Mouse (Mus musculus) mesoderm, embryonic 11.5 days (tissue): ENCODE measurements around the gene Auts2.

Experiments used
- DNase-seq: peaks from one replicate; pipeline ENCODE4 v3.0.0-alpha.2; 2012; ENCODE audit warnings: low read depth, low spot score

Gene Auts2

DNA sequence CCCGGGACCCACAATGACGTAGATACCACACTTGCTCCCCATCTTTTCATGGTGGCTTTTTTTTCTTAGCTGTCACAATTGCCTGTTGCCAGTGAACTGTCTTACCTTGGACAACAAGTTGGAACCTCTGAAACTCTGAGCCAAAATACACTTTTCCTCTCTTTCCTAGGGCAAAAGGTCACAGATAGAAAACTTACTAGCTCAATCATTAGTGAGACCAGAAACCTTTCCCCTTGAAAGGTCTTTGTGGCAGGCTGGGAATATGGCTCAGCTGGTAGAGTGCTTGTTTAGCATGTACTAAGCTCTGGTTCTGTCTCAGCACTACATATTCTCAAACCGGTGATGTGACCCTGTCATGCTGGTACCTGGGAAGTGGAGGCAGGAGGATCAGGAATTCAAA is 93.1 kb downstream of the Auts2 start:
- no peak for DNase-seq

GRCm38 (mm10) chr5:132448401-132449066 is 94.6 kb downstream of the Auts2 start:
- DNase-seq: peak; percentile 29

- no peak for DNase-seq
These were observed 97.8 kb downstream of the Auts2 start for GRCm38 (mm10) chr5:132445213-132445954.

DNA sequence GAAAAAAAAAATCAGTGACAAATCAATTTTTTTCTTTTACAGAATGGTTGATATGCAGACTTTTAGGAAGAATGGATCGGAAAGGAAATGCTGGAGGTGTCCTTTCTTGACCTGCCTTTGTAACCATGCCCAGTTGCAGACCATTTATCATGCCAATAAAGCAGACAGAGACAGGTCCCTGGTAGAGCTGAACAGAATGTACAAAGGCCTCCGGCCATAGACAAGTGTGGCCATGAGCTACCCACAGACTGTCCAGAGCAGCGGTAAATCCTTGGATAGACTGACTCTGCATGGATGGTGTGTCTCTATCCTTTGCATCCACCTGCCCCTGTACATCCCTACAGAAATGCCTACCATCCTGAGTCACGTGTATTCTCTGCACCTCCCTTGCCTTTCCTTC is 100.2 kb downstream of the Auts2 start:
- DNase-seq: no peak

DNA sequence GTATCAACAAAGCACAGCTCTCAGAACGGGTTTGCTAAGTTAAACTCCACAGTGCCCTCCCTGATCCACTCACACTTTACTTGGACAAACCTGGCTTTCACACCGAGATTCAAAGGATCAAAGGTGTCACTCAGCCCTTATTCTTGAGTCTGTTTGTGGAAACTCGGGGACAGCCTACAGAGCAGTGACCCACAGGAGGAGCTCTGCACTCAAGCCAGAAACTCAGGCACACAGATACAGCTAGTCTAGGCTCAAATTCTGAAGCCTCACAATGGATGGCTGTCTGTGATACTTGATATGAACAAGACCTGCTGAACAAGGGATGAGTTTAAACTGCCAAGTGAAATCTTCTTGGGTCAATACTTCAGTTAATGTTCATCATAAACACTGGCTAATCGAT is 104.7 kb downstream of the Auts2 start:
- no peak for DNase-seq

GRCm38 (mm10) chr5:132437994-132438393 is 105.2 kb downstream of the Auts2 start:
- no peak for DNase-seq

- DNase-seq: no peak
These were observed 105.7 kb downstream of the Auts2 start for GRCm38 (mm10) chr5:132437478-132437877.

GRCm38 (mm10) chr5:132436901-132437300 is 106.2 kb downstream of the Auts2 start:
- no peak for DNase-seq

- DNase-seq: no peak
These were observed 106.7 kb downstream of the Auts2 start for GRCm38 (mm10) chr5:132436473-132436872.

DNA sequence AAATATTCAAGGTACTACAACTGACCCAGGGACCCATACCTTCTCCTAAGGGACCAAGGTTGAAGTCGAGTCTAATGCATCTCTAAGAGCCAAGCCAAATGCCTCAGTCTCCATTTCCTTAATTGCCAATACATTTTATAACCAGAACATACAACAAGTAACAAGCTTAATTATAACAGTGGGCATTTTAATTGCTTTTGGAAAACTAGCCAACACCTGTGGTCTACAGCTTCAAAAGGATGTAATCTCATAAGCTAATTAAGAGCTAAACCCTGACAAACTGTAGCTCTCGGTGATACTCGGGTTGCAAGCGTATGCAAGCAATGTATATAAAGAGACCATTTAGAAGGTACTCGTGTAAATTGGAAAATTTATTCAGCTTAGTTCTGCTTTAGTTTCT is 107.7 kb downstream of the Auts2 start:
- DNase-seq: no peak

DNA sequence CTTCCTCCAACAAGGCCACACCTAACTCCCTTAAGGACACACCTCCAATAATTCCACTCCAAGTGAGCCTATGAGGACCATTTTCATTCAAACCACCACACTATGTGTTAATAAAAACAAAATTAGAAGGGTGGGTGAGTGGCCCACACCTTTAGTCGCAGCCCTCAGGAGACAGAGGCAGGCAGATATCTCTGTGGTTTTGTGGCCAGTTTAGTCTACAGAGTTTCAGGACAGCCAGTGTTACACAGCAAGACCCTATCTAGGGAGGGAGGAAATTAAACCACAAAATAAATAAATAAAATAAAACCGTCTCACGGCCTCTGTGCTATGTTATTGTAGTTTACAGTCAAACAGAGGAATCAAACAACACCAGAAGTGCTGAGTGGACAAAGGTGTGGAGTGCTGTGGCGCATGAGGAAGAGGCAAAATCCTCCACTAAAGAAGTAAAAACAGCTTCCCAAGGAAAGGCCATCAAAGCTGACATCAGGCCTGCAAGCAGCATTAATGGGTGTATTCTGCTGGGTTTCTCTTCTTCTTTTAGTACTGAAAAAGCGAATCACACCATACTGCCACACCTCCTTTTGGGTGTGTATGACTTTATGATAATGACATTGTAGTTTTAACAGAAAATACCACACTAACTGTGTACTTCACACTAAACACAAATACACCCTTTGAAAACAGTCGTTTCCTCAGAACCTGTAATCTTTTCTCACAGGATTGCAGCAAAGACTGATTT is 109.6 kb downstream of the Auts2 start:
- no peak for DNase-seq

DNA sequence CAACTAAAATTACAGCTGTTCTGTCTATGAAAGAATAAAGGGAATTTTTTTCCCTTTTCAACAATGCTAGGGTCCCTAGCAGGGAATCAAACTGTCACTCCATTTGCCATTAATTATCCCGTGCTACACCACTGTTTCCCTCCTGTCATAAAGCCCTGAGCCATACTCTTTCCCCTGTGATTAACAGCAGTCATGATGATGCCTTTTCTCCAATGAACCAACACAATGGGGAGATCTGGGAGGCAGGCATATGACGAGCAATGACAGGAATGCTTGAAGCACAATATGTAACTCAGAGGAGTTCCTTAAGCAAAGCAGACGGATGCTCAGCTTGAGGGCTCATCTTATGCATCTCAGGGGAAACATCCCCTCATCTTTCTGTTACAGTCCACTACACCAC is 113.8 kb downstream of the Auts2 start:
- no peak for DNase-seq

DNA sequence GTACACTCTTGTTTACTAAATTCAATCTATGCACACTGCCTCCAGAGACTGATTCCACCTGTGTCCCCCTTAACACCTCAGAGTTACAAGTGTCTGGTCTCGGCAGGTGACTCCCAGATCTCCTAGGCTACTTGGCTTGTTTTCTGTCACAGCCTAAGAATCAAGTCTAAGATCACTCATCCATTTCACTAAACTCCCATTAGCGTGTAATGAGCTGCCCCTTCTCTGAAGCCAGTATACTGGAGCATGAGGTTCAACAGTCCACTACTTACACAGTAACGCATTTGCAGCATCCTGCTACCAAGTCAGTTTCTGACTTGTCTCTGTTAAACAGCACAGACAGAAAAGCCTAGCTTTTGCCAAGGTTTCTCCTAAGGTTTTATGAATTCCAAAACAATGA is 116.8 kb downstream of the Auts2 start:
- DNase-seq: no peak

GRCm38 (mm10) chr5:132425792-132426309 is 117.3 kb downstream of the Auts2 start:
- no peak for DNase-seq

DNA sequence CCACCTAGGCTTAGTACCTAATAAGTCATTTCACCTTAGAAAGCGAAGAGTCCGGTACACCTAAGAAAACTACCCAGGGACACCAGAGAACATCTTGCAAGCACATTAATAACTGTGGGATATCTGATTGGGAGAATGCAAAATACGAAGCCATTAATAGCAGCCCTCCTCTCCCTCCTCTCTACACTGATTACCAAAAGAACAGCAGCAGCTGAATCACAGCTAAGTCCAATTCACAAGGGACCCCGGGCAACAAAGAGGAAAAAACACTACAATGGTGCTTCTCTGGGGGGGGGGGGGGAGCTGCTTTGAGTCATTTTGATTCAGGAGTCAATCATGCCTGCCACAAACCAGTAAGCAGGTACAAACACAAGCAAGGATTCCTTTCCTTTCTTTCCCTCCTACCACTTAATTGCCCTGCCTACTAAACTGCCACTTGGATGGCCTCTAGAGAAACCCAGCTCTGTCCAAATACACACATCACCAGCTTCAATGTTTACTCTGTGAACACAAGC is 132.7 kb downstream of the Auts2 start:
- DNase-seq: no peak

DNA sequence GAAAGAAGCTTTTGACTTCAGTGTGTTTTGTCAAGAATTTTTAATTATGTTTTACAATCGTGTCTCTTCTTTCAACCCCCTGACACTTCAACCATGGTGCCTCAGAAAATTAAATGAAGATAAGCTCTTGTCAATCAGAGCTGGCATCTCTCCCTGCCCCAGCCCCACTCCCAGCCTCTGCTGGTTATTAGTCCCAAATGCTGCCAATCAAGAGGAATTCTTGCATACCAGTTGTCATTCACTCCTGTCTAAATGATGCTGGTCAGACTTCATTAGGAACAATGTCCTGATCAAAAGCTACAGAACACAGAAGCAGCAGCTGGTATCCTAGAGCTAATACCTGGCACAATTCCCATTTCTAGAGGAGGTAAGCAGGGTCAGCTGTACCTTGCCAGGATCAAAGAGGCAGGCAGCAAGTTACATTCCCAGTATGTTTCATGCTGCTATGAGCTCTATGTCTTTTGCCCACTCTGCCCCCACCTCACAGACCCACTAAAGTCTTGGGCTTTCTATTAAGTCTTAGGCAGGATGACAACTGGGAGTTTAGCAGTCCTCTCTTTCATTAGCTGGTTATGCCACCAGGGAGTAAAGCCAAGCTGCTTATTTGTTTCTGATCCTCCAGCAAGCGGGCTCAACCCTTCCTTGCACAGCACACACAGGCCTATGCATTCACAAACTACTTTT is 134.1 kb downstream of the Auts2 start:
- no peak for DNase-seq

- no peak for DNase-seq
These were observed 142.6 kb downstream of the Auts2 start for GRCm38 (mm10) chr5:132400556-132400955.

- DNase-seq: no peak
These were observed 143.7 kb downstream of the Auts2 start for GRCm38 (mm10) chr5:132399486-132399885.

- no peak for DNase-seq
These were observed 147.2 kb downstream of the Auts2 start for GRCm38 (mm10) chr5:132395922-132396321.

DNA sequence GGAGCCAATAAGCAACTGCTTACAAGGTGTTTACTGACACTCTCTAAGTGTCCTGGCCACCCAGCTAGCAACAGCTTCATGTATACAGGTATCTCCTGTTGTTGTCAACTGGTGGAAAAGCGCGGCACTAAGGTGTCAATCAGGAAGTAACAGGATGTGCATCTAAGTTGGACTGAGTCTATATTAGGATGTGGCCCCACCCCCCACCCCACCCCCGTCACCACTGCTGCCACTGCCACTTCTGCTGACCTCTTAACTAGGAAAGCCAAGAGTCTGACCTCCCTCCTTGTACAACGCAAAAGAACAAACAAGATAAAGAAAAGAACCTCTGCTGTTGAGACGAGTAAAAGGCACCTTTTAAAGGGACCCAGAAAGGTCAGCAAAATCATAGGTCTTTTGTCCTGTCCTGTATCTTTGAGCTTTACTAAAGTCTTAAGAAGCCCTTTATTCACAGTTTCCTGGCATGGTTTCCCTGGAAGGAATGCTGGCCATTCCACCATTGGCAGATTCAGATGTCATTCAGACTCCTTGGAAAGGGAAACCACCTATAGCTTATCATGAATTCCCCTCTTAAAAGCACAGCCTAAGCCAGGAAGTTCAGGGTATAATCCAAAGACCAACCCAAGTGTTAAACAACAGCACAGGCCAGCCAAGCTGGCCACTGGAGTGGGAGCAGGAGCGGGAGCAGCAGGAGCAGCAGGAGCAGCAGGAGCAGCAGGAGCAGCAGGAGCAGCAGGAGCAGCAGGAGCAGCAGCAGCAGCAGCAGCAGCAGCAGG is 148.2 kb downstream of the Auts2 start:
- DNase-seq: no peak
